Mouse (Mus musculus) spleen, adult 2 months (tissue): ENCODE measurements around the gene Mllt6.

Experiments used
- CTCF ChIP-seq: fragments of 200-500 bp; IDR thresholded peaks from 2 replicates; pipeline ENCODE4 v1.5.1; 2011; ENCODE audit warnings: mild to moderate bottlenecking, inconsistent platforms; ENCODE audit not compliant: insufficient read depth, insufficient read length, insufficient replicate concordance; ENCODE audit errors: extremely low read depth
- POLR2A ChIP-seq: fragments of 200-500 bp; IDR thresholded peaks from 2 replicates; pipeline ENCODE4 v1.6.1; 2011; ENCODE audit warnings: low read depth, low read length, inconsistent platforms

GRCm38 (mm10) chr11:97628303-97628567 lies 35.0 kb upstream of the Mllt6 start:
- no peak for TF ChIP-seq CTCF
- TF ChIP-seq POLR2A: no peak
